8 mouse cellular contexts compared by ENCODE assay signal in the genomic region with DNA sequence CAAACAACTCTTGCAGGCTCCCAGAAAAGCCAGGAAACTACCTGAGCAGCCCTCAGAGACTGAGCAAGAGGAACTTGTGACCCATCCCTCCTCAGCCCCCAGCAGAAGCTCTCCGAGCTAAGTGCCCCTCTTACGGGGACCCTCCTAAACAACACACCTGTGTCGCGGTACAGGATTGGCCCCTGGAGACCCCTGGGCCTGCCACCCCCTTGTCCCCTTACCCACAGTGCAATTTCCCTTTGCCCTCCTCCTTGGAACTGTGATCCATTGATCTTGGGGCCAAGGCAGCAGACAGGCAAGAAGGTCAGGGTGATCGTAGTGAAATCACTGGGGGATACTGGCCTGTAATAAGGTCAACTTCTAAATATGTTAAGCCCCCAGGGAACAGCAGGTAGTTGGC. TPM values are rescaled to one million over a fixed set of nuclear protein-coding genes. Genes with fewer than 3 reads are reported as not detected.
DNase-seq lines count a peak whose midpoint lies in the region; ATAC-seq and TF ChIP-seq lines count a peak whose summit lies in the region.

No protein-coding gene starts in this region.

- peak overlapping the region; percentile 20 for H3K4me3 ChIP-seq in liver, adult 2 months (ENCODE audit: insufficient read depth, low read depth, low read length)
- H3K4me3 ChIP-seq in forebrain, embryonic 15.5 days, result peak overlapping the region; percentile 53
- H3K4me3 ChIP-seq in limb, embryonic 14.5 days (replicated peaks; ENCODE audit: low read length), result no peak overlapping the region
- peak overlapping the region; percentile 46 for H3K4me3 ChIP-seq in neural tube, embryonic 15.5 days (replicated peaks)

- peak overlapping the region; percentile 80 for H3K4me2 ChIP-seq in forebrain, embryonic 15.5 days (replicated peaks)
- H3K4me2 ChIP-seq in limb, embryonic 14.5 days (replicated peaks; ENCODE audit: low read depth, low read length, severe bottlenecking), result peak overlapping the region; percentile 74; the same call in 1 of the 2 replicates
- H3K4me2 ChIP-seq in neural tube, embryonic 15.5 days, result peak overlapping the region; percentile 75

- TF ChIP-seq CTCF in liver, adult 2 months (IDR thresholded peaks at IDR 0.05; ENCODE audit: low read depth, low read length), result no peak

- no peaks in the 10 kb centered on the region for H3K9me3 ChIP-seq in forebrain, embryonic 15.5 days
- no peaks in the 10 kb centered on the region for H3K9me3 ChIP-seq in limb, embryonic 14.5 days (ENCODE audit: control insufficient read depth, low read length)
- no peaks in the 10 kb centered on the region for H3K9me3 ChIP-seq in neural tube, embryonic 15.5 days (replicated peaks)

- peaks cover 21% of the 10 kb centered on the region for H3K4me1 ChIP-seq in liver, adult 2 months (ENCODE audit: control insufficient read depth, insufficient read depth, low read length)
- peaks cover 25% of the 10 kb centered on the region for H3K4me1 ChIP-seq in forebrain, embryonic 15.5 days
- H3K4me1 ChIP-seq in limb, embryonic 14.5 days (ENCODE audit: control insufficient read depth, insufficient read depth, low read length), result peaks cover 29% of the 10 kb centered on the region
- peaks cover 29% of the 10 kb centered on the region for H3K4me1 ChIP-seq in neural tube, embryonic 15.5 days

- H3K9ac ChIP-seq in liver, adult 2 months (ENCODE audit: low read depth, low read length), result peak overlapping the region; percentile 31
- no peak overlapping the region for H3K9ac ChIP-seq in forebrain, embryonic 15.5 days (replicated peaks)
- no peak overlapping the region for H3K9ac ChIP-seq in limb, embryonic 14.5 days (ENCODE audit: low read depth, low read length, severe bottlenecking)
- no peak overlapping the region for H3K9ac ChIP-seq in neural tube, embryonic 15.5 days (replicated peaks)

- TF ChIP-seq POLR2A in liver, adult 2 months (IDR thresholded peaks at IDR 0.05; ENCODE audit: extremely low read depth, insufficient read depth, low read length), result no peak
- no peak for TF ChIP-seq POLR2A in limb, embryonic 14.5 days (IDR thresholded peaks at IDR 0.05; ENCODE audit: borderline replicate concordance, extremely low read depth, insufficient read depth, insufficient read length)

- DNase-seq in liver, adult 2 months (ENCODE audit: extremely low read depth, low read depth, low spot score), result no peak
- DNase-seq in liver, result no peak
- DNase-seq in limb, embryonic 14.5 days (ENCODE audit: low spot score), result no peak
- DNase-seq in cerebellum, postnatal 14 days, result no peak
- DNase-seq in layer of hippocampus, adult 9-11 months, result no peak
- DNase-seq in left cerebral cortex, adult 11 months (ENCODE audit: low spot score), result no peak

- 55% methylated on average over 5 of the region's 5 CpGs for WGBS in liver, adult 2 months
- WGBS in forebrain, embryonic 15.5 days, result 72% methylated on average over 5 of the region's 5 CpGs
- 48% methylated on average over 5 of the region's 5 CpGs for WGBS in limb, embryonic 14.5 days
- 67% methylated on average over 5 of the region's 5 CpGs for WGBS in neural tube, embryonic 15.5 days

- no peaks in the 10 kb centered on the region for H3K79me2 ChIP-seq in liver, adult 2 months (ENCODE audit: control insufficient read depth, insufficient read depth, low read length)

- no peaks in the 10 kb centered on the region for H3K36me3 ChIP-seq in liver, adult 2 months (ENCODE audit: control insufficient read depth, insufficient read depth, low read length)
- H3K36me3 ChIP-seq in forebrain, embryonic 15.5 days, result no peaks in the 10 kb centered on the region
- H3K36me3 ChIP-seq in limb, embryonic 14.5 days (ENCODE audit: control insufficient read depth, insufficient read depth, low read length), result no peaks in the 10 kb centered on the region
- H3K36me3 ChIP-seq in neural tube, embryonic 15.5 days, result no peaks in the 10 kb centered on the region

- no peak for ATAC-seq in forebrain, embryonic 15.5 days (replicated peaks)
- ATAC-seq in limb, embryonic 14.5 days (ENCODE audit: low FRiP score, low read depth), result no peak
- no peak for ATAC-seq in neural tube, embryonic 15.5 days (ENCODE audit: low FRiP score)

- no peaks in the 10 kb centered on the region for H3K27me3 ChIP-seq in liver, adult 2 months (ENCODE audit: control insufficient read depth, insufficient read depth, low read length)
- no peaks in the 10 kb centered on the region for H3K27me3 ChIP-seq in forebrain, embryonic 15.5 days
- H3K27me3 ChIP-seq in limb, embryonic 14.5 days (ENCODE audit: control insufficient read depth, insufficient read depth, low read length), result no peaks in the 10 kb centered on the region
- H3K27me3 ChIP-seq in neural tube, embryonic 15.5 days (replicated peaks), result no peaks in the 10 kb centered on the region

- H3K27ac ChIP-seq in liver, adult 2 months (replicated peaks; ENCODE audit: insufficient read depth, low read depth, low read length), result peak overlapping the region; percentile 14; the same call in 1 of the 2 replicates
- H3K27ac ChIP-seq in forebrain, embryonic 15.5 days (replicated peaks), result no peak overlapping the region
- no peak overlapping the region for H3K27ac ChIP-seq in limb, embryonic 14.5 days (replicated peaks; ENCODE audit: low read depth, low read length)
- H3K27ac ChIP-seq in neural tube, embryonic 15.5 days (replicated peaks), result no peak overlapping the region

RNA-seq across cellular contexts. Expression of gene Creld2, which starts 17.1 kb away (rescaled TPM):
- total RNA-seq in liver, adult 2 months (2014; rRNA removed), result 51.4 and 70.2 TPM in 2 replicates
- 32.6 and 32.9 TPM in 2 replicates for polyA plus RNA-seq in liver, adult 2 months (2012; rRNA removed)
- polyA plus RNA-seq in forebrain, embryonic 15.5 days (2015; fragmentation: Nextera tagmentation; extraction: Ambion mirVana), result 58.5 and 59.5 TPM in 2 replicates
- 59.3 and 79.1 TPM in 2 replicates for polyA plus RNA-seq in limb, embryonic 14.5 days (2012; rRNA removed)
- 74.9 and 85.9 TPM in 2 replicates for polyA plus RNA-seq in limb, embryonic 14.5 days (2014; fragmentation: Nextera tagmentation; extraction: Ambion mirVana)
- 63.8 and 71.3 TPM in 2 replicates for polyA plus RNA-seq in neural tube, embryonic 15.5 days (2015; fragmentation: Nextera tagmentation; extraction: Ambion mirVana)

RNA-seq across cellular contexts. Expression of gene Alg12, which starts 17.5 kb away (rescaled TPM):
- total RNA-seq in liver, adult 2 months (2014; rRNA removed), result 4.9 and 5.8 TPM in 2 replicates
- polyA plus RNA-seq in liver, adult 2 months (2012; rRNA removed), result 9.4 and 14.4 TPM in 2 replicates
- 7.8 and 8.5 TPM in 2 replicates for polyA plus RNA-seq in forebrain, embryonic 15.5 days (2015; fragmentation: Nextera tagmentation; extraction: Ambion mirVana)
- 17.9 and 21.7 TPM in 2 replicates for polyA plus RNA-seq in limb, embryonic 14.5 days (2012; rRNA removed)
- polyA plus RNA-seq in limb, embryonic 14.5 days (2014; fragmentation: Nextera tagmentation; extraction: Ambion mirVana), result 12.1 and 12.2 TPM in 2 replicates
- 8.3 and 9.4 TPM in 2 replicates for polyA plus RNA-seq in neural tube, embryonic 15.5 days (2015; fragmentation: Nextera tagmentation; extraction: Ambion mirVana)

RNA-seq across cellular contexts. Expression of gene Pim3, which starts 25.4 kb away (rescaled TPM):
- total RNA-seq in liver, adult 2 months (2014; rRNA removed), result 59.7 and 68.3 TPM in 2 replicates
- 17.7 and 31.2 TPM in 2 replicates for polyA plus RNA-seq in liver, adult 2 months (2012; rRNA removed)
- 69.1 and 70.7 TPM in 2 replicates for polyA plus RNA-seq in forebrain, embryonic 15.5 days (2015; fragmentation: Nextera tagmentation; extraction: Ambion mirVana)
- polyA plus RNA-seq in limb, embryonic 14.5 days (2012; rRNA removed), result 15.2 and 20.6 TPM in 2 replicates
- polyA plus RNA-seq in limb, embryonic 14.5 days (2014; fragmentation: Nextera tagmentation; extraction: Ambion mirVana), result 38.1 and 47.8 TPM in 2 replicates
- 66.8 and 78.7 TPM in 2 replicates for polyA plus RNA-seq in neural tube, embryonic 15.5 days (2015; fragmentation: Nextera tagmentation; extraction: Ambion mirVana)
